Mouse (Mus musculus) right cerebral cortex, postnatal 36 days (tissue): Measurements from ENCODE around the gene Kpna1.
A peak's percentile ranks its signal among the peaks of the same experiment; 100 is the strongest.
"Not testable (repeated sequence)": the region's sequence is repeated elsewhere in the genome, so short reads cannot be mapped to it uniquely, and the experiment has no call there.

Experiments used
- DNase-seq, 2 experiments: peaks; one replicate each; pipeline ENCODE4 v3.0.0; 2022; ENCODE audit warnings: low spot score in 2 of 2, mixed read lengths in 1 of 2

Kpna1 gene

GRCm38 (mm10) chr16:35992391-35992790 is 13.8 kb downstream of the Kpna1 start:
- no peak for DNase-seq

- DNase-seq = no peak
Measured at GRCm38 (mm10) chr16:35993316-35993715, 14.8 kb downstream of the Kpna1 start.

DNA sequence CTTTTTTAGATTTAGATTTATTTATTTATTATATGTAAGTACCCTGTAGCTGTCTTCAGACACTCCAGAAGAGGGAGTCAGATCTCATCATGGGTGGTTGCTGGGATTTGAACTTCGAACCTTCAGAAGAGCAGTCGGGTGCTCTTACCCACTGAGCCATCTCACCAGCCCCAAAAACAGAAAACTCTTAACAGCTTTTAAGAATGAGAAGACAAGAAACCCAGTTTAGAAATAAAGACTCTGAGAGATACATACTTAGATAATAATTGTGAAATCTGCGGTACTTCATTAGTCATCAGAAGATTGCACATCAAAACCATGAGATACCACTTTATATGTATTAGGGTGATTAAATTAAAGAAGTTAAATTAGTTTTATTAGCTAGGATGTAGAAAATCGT is 20.3 kb downstream of the Kpna1 start:
- not testable (repeated sequence) for DNase-seq

- no peak for DNase-seq
Measured at GRCm38 (mm10) chr16:36008396-36008795, 29.8 kb downstream of the Kpna1 start.

- DNase-seq = no peak
Measured at GRCm38 (mm10) chr16:36016335-36016734, 37.8 kb downstream of the Kpna1 start.

DNA sequence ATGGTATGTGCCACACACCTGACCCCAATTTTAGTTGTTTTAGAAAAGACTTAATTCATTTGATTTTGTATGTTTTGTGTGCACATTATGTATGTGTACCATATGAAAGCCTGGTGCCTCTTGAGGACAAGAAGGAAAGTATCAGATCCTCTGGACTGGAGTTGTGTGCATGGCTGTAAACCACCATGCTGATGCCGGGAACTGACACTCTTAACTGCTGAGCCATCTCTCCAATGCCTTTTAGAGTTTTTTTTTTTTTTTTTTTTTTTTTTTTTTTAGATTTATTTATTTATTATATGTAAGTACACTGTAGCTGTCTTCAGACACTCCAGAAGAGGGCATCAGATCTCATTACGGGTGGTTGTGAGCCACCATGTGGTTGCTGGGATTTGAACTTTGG is 49.6 kb downstream of the Kpna1 start:
- not testable (repeated sequence) for DNase-seq

- DNase-seq = peak; percentile 92 to 97
Measured at GRCm38 (mm10) chr16:36040640-36041624, 62.4 kb downstream of the Kpna1 start, which contains the start of gene Wdr5b. TSS of gene Wdr5b (plus strand) at chr16:36041190.

DNA sequence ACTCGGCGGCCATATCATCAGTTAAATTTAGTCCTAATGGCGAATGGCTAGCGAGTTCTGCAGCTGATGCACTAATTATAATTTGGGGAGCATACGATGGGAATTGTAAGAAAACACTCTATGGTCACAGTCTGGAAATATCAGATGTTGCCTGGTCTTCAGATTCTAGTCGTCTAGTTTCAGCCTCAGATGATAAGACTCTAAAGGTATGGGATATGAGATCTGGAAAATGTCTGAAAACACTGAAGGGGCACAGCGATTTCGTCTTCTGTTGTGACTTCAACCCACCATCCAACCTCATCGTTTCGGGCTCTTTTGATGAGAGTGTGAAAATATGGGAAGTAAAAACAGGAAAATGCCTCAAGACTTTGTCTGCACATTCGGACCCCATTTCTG is 63.1 kb downstream of the Kpna1 start:
- DNase-seq = no peak

- no peak for DNase-seq
Measured at GRCm38 (mm10) chr16:36043073-36043472, 64.5 kb downstream of the Kpna1 start.

DNA sequence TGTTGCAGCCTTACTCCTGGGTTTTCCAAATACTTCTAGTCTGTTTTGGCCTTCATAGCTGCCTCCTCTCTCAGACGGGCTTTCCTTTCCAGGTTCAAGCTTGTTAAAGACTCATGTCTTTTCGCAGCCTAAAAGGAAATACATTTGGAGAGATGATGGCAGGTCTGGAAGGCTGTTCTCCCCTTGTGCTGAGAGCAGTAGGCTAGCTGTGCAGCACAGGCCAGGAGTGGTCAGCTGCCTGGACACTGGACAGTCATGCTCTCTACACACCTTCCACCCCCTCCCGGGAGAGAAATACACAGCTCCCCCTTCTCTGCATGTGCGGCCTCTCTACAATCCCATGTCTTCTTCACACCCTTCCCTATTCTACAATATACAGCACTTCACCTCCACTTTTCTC is 65.4 kb downstream of the Kpna1 start:
- DNase-seq = no peak

GRCm38 (mm10) chr16:36047538-36047937 is 69.0 kb downstream of the Kpna1 start:
- DNase-seq = no peak

GRCm38 (mm10) chr16:36051491-36051890 is 72.9 kb downstream of the Kpna1 start:
- DNase-seq = no peak

GRCm38 (mm10) chr16:36053524-36054275 is 75.2 kb downstream of the Kpna1 start:
- no peak for DNase-seq

DNA sequence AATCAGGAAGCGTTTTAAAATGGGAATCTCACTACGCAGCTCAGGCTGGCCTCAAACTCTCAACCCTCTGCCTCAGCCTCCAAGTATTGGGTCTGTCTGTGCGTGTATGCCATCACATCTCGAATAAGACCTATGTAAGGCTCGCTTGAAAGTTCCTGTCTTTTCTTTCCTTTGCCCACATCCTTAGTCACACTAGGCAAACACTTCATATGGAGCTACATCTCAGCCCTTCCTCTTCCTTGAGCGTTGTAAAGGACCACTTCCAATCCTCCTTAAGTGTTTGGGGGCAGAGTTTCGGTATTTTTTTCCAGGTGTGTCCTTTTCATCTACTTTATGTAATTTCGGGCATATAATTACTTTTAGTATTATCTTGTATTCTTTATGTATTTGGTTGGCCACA is 76.4 kb downstream of the Kpna1 start:
- DNase-seq = no peak

GRCm38 (mm10) chr16:36056416-36056815 is 77.9 kb downstream of the Kpna1 start:
- DNase-seq = no peak

- no peak for DNase-seq
Measured at GRCm38 (mm10) chr16:36057933-36058475, 79.5 kb downstream of the Kpna1 start.

DNA sequence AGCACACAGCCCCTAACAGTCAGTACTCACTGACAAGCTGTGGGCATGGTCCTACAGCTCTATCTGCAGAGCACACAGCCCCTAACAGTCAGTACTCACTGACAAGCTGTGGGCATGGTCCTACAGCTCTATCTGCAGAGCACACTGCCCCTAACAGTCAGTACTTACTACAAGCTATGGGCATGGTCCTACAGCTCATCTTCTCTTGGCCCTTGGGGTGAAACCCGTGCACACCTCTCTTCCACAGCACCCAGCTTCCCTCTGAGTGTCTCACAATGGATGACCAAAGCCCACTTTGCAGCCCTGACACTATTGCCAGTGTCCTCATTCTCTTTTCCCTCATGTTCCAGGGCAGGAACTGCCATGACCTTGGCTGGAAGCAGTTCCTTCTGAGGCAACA is 84.0 kb downstream of the Kpna1 start:
- not testable (repeated sequence) for DNase-seq

DNA sequence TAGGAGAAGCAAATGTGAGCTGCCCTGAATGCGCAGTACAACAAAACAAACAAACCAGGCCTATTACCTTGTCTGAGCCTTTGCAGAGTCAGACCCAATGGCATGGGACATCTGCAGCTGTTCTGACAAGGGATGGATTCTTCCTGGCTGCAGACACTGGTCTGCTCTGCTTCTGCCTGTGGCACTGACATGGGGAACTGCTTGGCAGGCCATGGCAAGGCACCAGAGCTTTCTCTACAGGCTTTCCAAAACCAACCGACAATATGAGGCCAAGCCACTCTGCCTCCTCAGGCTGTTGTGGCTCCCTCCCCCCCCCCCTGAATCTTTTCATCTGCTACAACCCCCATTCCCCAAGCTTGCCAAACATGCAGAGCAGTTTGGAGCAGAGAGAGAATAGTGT is 84.8 kb downstream of the Kpna1 start:
- DNase-seq = no peak

- no peak for DNase-seq
Measured at GRCm38 (mm10) chr16:36064904-36065303, 86.4 kb downstream of the Kpna1 start.

- DNase-seq = no peak
Measured at GRCm38 (mm10) chr16:36067694-36068093, 89.1 kb downstream of the Kpna1 start.

GRCm38 (mm10) chr16:36068356-36068755 is 89.8 kb downstream of the Kpna1 start:
- no peak for DNase-seq

GRCm38 (mm10) chr16:36069819-36070575 is 91.4 kb downstream of the Kpna1 start:
- DNase-seq = no peak
